ENCODE assay signal across 16 mouse cellular contexts in the genomic region with DNA sequence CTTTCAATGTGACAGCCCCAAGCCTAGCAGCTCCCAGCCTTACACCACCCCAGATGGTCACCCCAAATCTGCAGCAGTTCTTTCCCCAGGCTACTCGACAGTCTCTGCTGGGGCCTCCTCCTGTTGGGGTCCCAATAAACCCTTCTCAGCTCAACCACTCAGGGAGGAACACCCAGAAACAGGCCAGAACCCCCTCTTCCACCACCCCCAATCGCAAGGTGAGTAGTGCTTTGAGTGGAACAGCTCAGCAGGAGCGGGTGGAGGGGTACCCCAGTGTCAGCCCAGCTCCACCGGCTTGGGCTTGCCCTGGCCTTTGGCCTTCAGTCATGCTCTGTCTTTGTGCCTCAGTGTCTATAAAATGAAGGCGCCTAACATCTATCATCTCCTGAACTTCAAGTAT. TPM values are rescaled to one million over a fixed set of nuclear protein-coding genes. Genes with fewer than 3 reads are reported as not detected.
"Had no signal": no experiment of that assay in that cellular context is flagged by ENCODE, and none has a peak within 500 bp of the region (broad histone marks: within the 10 kb centered on the region; RNA-seq: fewer than 3 reads in every experiment).

No protein-coding gene starts in this region.

- DNase-seq: heart, postnatal 10 days; heart, postnatal 36 days; heart, postnatal 4 days; kidney, adult 11 months; kidney, adult 18-20 months; kidney, adult 2 months; kidney, adult 8-10 months; kidney, adult 9 months; kidney, postnatal 10 days; kidney, postnatal 14 days; kidney, postnatal 25 days; kidney, postnatal 36 days; kidney, postnatal 4 days; layer of hippocampus, adult 9-11 months; layer of hippocampus, postnatal 36 days had no signal

RNA-seq across cellular contexts. Expression of gene Dnm1, which starts 14.2 kb away (rescaled TPM):
- total RNA-seq: hematopoietic stem cell, adult 5-6 weeks had no signal
